Mouse (Mus musculus) heart, embryonic 15.5 days (tissue): Measurements from ENCODE around the gene Tnnc1. TPM values are rescaled to one million over a fixed set of nuclear protein-coding genes. Genes with fewer than 3 reads are reported as not detected.
A peak's percentile ranks its signal among the peaks of the same experiment; 100 is the strongest.

Source experiments
- ATAC-seq: fragments of 200-750 bp; cut with Nextera tagmentation; replicated peaks from 2 replicates; pipeline ENCODE4 v1.8.0; 2017; ENCODE audit warnings: low read depth, moderate TSS enrichment; ENCODE audit not compliant: insufficient number of reproducible peaks, insufficient read depth, low FRiP score
- H3K27ac ChIP-seq: fragments of 300-500 bp; sonication (generic); 2 replicates; pipeline ENCODE4 v1.5.1; 2015; ENCODE audit warnings: mild to moderate bottlenecking, inconsistent platforms
- H3K27me3 ChIP-seq: fragments of 300-500 bp; sonication (generic); 2 replicates; pipeline ENCODE4 v1.6.1; 2015; ENCODE audit warnings: inconsistent platforms
- H3K36me3 ChIP-seq: fragments of 300-500 bp; sonication (generic); 2 replicates; pipeline ENCODE4 v1.6.1; 2015; ENCODE audit warnings: mild to moderate bottlenecking, inconsistent platforms
- H3K4me1 ChIP-seq: fragments of 300-500 bp; sonication (generic); replicated peaks from 2 replicates; pipeline ENCODE4 v1.6.1; 2015; ENCODE audit warnings: inconsistent platforms
- H3K4me2 ChIP-seq: fragments of 300-500 bp; sonication (generic); 2 replicates; pipeline ENCODE4 v1.6.1; 2015; ENCODE audit warnings: inconsistent platforms, mild to moderate bottlenecking, moderate library complexity
- H3K4me3 ChIP-seq: fragments of 300-500 bp; sonication (generic); 2 replicates; pipeline ENCODE4 v1.5.1; 2015; ENCODE audit warnings: mild to moderate bottlenecking, inconsistent platforms
- H3K9ac ChIP-seq: fragments of 300-500 bp; sonication (generic); 2 replicates; pipeline ENCODE4 v1.6.1; 2015; ENCODE audit warnings: mild to moderate bottlenecking, inconsistent platforms
- H3K9me3 ChIP-seq: fragments of 300-500 bp; sonication (generic); replicated peaks from 2 replicates; pipeline ENCODE4 v1.6.1; 2016; ENCODE audit warnings: inconsistent platforms
- WGBS: fragments of 180-500 bp; shearing (Covaris S2); methylation state at CpG from one replicate; pipeline ENCODE4 v1.1.7; 2015; ENCODE audit warnings: mixed read lengths; 5-methylcytosine and 5-hydroxymethylcytosine counted together
- polyA plus RNA-seq: library from polyadenylated mRNA; unstranded; fragments of >200 nt; fragmentation: Nextera tagmentation; extraction: Ambion mirVana; gene quantifications from 2 replicates; pipeline ENCODE4 v1.2.1, GENCODE M21; 2015

The Tnnc1 gene
- polyA plus RNA-seq, 1 experiment from 2014 or later = 4,649 TPM

DNA sequence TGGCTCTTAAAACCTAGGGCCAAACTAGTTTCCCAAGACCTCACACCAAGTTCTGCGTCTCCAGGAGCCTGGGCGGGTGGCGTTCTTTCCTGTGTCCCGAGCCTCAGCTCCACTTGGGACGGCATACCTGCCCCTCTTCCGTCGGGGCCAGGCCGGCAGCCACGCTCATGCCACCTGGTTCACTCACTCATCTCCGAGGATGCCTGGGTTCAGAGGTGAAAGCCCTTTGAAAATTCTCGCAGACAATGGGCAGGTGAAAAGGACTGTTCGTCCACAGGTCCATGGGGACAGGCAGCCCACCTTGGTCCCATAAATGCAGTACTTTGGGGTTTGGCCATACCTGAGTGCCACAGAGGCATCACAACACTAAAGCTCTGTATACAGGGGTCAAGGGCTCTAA lies 23.9 kb upstream of the Tnnc1 start:
- no peak overlapping the region for H3K4me2 ChIP-seq
- H3K9ac ChIP-seq = no peak overlapping the region
- 86% methylated on average over 12 of the region's 12 CpGs for WGBS
- no peak for ATAC-seq
- H3K4me3 ChIP-seq = no peak overlapping the region
- peaks cover 51% of the 10 kb centered on the region for H3K4me1 ChIP-seq
- H3K27ac ChIP-seq = 0 out of 2 replicates have a peak overlapping the region, but pooled peaks have one; percentile 17
- H3K27me3 ChIP-seq = no peaks in the 10 kb centered on the region
- H3K36me3 ChIP-seq = peaks cover 99% of the 10 kb centered on the region
- H3K9me3 ChIP-seq = no peaks in the 10 kb centered on the region

DNA sequence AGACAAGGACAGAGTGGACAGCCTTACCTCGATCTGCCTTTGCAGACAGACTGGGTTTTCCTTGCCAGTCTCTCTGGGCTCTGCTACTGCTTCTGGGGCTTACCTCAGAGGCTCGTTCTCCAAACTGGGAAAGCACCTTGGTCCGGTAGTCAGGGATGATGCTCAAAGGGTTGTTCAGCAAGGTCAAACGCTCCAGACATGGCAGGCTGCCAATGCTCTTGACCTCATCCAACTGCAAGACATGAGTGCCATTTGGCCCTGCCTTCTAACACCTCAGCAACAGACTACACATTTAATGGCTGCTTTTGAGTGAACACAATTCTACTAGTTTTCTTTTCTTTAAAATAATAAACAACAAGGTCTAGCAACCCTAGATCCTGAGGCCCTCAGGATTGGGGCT lies 21.5 kb upstream of the Tnnc1 start:
- Histone ChIP-seq H3K27me3 (no peaks in the 10 kb centered on the region), H3K4me3 (no peak overlapping the region), H3K36me3 (peaks cover 99% of the 10 kb centered on the region), H3K4me2 (no peak overlapping the region), H3K9ac (no peak overlapping the region), H3K9me3 (no peaks in the 10 kb centered on the region), H3K4me1 (peaks cover 65% of the 10 kb centered on the region), H3K27ac (peak overlapping the region; percentile 61)
- no peak for ATAC-seq
- 45% methylated on average over 4 of the region's 4 CpGs for WGBS

DNA sequence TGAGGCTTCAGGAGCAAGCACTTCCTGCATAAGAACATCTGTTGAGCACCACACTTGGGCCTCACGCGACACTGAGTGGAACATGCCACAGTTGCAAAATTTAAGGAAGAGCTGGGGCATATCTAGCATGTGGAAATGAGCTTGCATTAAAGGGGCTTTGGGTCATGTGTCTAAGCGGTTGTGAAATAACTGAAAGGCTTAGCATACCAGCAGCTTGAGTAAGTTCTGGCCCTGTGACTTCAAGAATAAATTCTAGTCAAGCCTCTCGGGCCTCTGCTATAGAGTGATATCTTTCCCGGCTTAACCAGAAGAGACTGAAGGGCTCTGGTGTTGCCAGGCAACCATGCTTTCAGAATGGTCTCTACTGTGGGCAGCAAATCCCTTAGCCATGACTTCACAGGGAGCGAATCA lies 19.3 kb upstream of the Tnnc1 start:
- ATAC-seq = peak; percentile 56
- 38% methylated on average over 6 of the region's 6 CpGs for WGBS

DNA sequence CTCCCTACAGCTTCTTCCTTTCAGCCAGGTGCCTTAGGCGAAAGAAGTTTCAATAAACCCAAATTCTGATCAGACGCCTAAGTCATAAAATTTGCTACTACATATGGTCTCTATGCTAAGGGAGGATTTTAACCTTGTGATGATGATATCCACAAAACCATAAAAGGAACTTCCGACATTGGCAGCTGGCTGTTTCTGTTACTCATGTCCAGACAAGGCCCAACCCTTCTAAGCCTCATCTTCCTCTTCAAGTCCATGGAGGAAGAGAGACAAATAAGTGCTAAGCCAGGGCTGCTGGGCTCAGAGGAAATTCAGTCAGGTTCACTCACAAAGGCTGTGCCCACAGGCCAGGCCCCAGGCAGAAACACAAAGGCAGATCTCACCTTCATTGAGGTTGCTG lies 18.8 kb upstream of the Tnnc1 start:
- Histone ChIP-seq H3K9me3 (no peaks in the 10 kb centered on the region), H3K27me3 (no peaks in the 10 kb centered on the region), H3K36me3 (peaks cover 85% of the 10 kb centered on the region), H3K4me3 (no peak overlapping the region), H3K4me2 (no peak overlapping the region), H3K9ac (no peak overlapping the region; the same call in 1 of the 2 replicates), H3K4me1 (peaks cover 79% of the 10 kb centered on the region), H3K27ac (peak overlapping the region; percentile 78)
- WGBS = 84% methylated on average over 3 of the region's 3 CpGs
- no peak for ATAC-seq

More for the DNA sequence above, 19.3 kb upstream of the Tnnc1 start:
- Histone ChIP-seq H3K4me3 (no peak overlapping the region), H3K27me3 (no peaks in the 10 kb centered on the region), H3K36me3 (peaks cover 91% of the 10 kb centered on the region), H3K27ac (peak overlapping the region; percentile 78), H3K4me2 (no peak overlapping the region), H3K9ac (no peak overlapping the region), H3K9me3 (no peaks in the 10 kb centered on the region), H3K4me1 (peaks cover 74% of the 10 kb centered on the region)

GRCm38 (mm10) chr14:31191936-31192335 lies 16.2 kb upstream of the Tnnc1 start:
- Histone ChIP-seq H3K4me3 (no peak overlapping the region), H3K36me3 (peaks cover 59% of the 10 kb centered on the region), H3K9me3 (no peaks in the 10 kb centered on the region), H3K9ac (no peak overlapping the region), H3K27ac (peak overlapping the region; percentile 78), H3K4me2 (no peak overlapping the region), H3K4me1 (peaks cover 91% of the 10 kb centered on the region), H3K27me3 (no peaks in the 10 kb centered on the region)
- ATAC-seq = no peak
- WGBS = 17% methylated on average over 2 of the region's 2 CpGs

- H3K4me2 ChIP-seq = no peak overlapping the region
- WGBS = 51% methylated on average over 7 of the region's 7 CpGs
- no peak for ATAC-seq
- H3K36me3 ChIP-seq = peaks cover 42% of the 10 kb centered on the region
- H3K4me1 ChIP-seq = peaks cover 94% of the 10 kb centered on the region
- H3K9ac ChIP-seq = no peak overlapping the region
- H3K9me3 ChIP-seq = no peaks in the 10 kb centered on the region
- no peaks in the 10 kb centered on the region for H3K27me3 ChIP-seq
- no peak overlapping the region for H3K4me3 ChIP-seq
- peak overlapping the region; percentile 90 for H3K27ac ChIP-seq
Measured at GRCm38 (mm10) chr14:31193791-31194190, 14.3 kb upstream of the Tnnc1 start.

- ATAC-seq = no peak
Measured at GRCm38 (mm10) chr14:31194441-31194840, 13.7 kb upstream of the Tnnc1 start.

GRCm38 (mm10) chr14:31194891-31195513 lies 13.1 kb upstream of the Tnnc1 start:
- 21% methylated on average over 14 of the region's 14 CpGs for WGBS
- peaks cover 42% of the 10 kb centered on the region for H3K36me3 ChIP-seq
- H3K27me3 ChIP-seq = no peaks in the 10 kb centered on the region
- ATAC-seq = peak; percentile 64
- peak overlapping the region; percentile 90 for H3K27ac ChIP-seq
- H3K4me2 ChIP-seq = peak overlapping the region; percentile 40
- peak overlapping the region; percentile 2; the same call in 1 of the 2 replicates for H3K9ac ChIP-seq
- peaks cover 90% of the 10 kb centered on the region for H3K4me1 ChIP-seq
- H3K9me3 ChIP-seq = no peaks in the 10 kb centered on the region
- H3K4me3 ChIP-seq = no peak overlapping the region

More at GRCm38 (mm10) chr14:31194441-31194840, 13.7 kb upstream of the Tnnc1 start:
- H3K9ac ChIP-seq = no peak overlapping the region
- H3K9me3 ChIP-seq = no peaks in the 10 kb centered on the region
- no peak overlapping the region for H3K4me2 ChIP-seq
- H3K4me1 ChIP-seq = peaks cover 92% of the 10 kb centered on the region
- H3K27ac ChIP-seq = peak overlapping the region; percentile 90
- no peaks in the 10 kb centered on the region for H3K27me3 ChIP-seq
- H3K4me3 ChIP-seq = no peak overlapping the region
- 83% methylated on average over 2 of the region's 2 CpGs for WGBS
- peaks cover 42% of the 10 kb centered on the region for H3K36me3 ChIP-seq

DNA sequence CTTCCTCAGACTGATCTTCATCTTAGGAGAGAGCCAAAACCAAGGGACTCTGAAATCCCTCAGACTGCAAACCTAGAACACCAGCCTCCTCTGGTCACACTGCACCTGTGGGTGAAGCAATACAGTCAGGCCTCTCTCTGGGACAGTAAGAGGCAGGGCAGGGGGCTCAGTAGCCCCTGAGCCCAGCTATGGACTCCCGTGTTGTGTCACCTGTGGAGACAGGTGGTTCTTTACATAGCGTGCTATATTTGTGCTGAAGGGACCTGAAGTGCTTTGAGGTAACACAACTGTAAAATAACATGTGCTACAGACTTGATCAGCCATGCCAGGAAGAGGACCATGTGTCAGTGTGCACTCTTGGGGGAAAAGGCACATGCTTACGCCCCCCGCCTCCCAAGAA lies 12.6 kb upstream of the Tnnc1 start:
- Histone ChIP-seq H3K9ac (peak overlapping the region; percentile 2; the same call in 1 of the 2 replicates), H3K4me2 (peak overlapping the region; percentile 40), H3K36me3 (peaks cover 42% of the 10 kb centered on the region), H3K4me3 (no peak overlapping the region), H3K9me3 (no peaks in the 10 kb centered on the region), H3K27ac (peak overlapping the region; percentile 90), H3K4me1 (peaks cover 91% of the 10 kb centered on the region), H3K27me3 (no peaks in the 10 kb centered on the region)
- WGBS = 75% methylated on average over 4 of the region's 4 CpGs
- ATAC-seq = no peak; the same call in 1 of the 2 replicates

GRCm38 (mm10) chr14:31195968-31196367 lies 12.1 kb upstream of the Tnnc1 start:
- Histone ChIP-seq H3K36me3 (peaks cover 42% of the 10 kb centered on the region), H3K4me1 (peaks cover 87% of the 10 kb centered on the region), H3K4me3 (no peak overlapping the region), H3K4me2 (0 out of 2 replicates have a peak overlapping the region, but pooled peaks have one; percentile 40), H3K9ac (0 out of 2 replicates have a peak overlapping the region, but pooled peaks have one; percentile 2), H3K9me3 (no peaks in the 10 kb centered on the region), H3K27me3 (no peaks in the 10 kb centered on the region), H3K27ac (peak overlapping the region; percentile 90)
- ATAC-seq = no peak

GRCm38 (mm10) chr14:31197547-31198516 lies 10.3 kb upstream of the Tnnc1 start:
- Histone ChIP-seq H3K27ac (peak overlapping the region; percentile 90), H3K9me3 (no peaks in the 10 kb centered on the region), H3K27me3 (no peaks in the 10 kb centered on the region), H3K4me1 (peaks cover 73% of the 10 kb centered on the region), H3K4me2 (peak overlapping the region; percentile 31), H3K9ac (no peak overlapping the region), H3K4me3 (no peak overlapping the region), H3K36me3 (peaks cover 46% of the 10 kb centered on the region)
- ATAC-seq = no peak; the same call in 1 of the 2 replicates
- WGBS = 35% methylated on average over 16 of the region's 16 CpGs
